Mouse (Mus musculus) liver (tissue): Measurements from ENCODE around the gene Tmem170.

Experiments
- DNase-seq: peaks from one replicate; pipeline ENCODE4 v3.0.0-alpha.2; 2020; ENCODE audit warnings: mixed read lengths

Gene Tmem170

DNA sequence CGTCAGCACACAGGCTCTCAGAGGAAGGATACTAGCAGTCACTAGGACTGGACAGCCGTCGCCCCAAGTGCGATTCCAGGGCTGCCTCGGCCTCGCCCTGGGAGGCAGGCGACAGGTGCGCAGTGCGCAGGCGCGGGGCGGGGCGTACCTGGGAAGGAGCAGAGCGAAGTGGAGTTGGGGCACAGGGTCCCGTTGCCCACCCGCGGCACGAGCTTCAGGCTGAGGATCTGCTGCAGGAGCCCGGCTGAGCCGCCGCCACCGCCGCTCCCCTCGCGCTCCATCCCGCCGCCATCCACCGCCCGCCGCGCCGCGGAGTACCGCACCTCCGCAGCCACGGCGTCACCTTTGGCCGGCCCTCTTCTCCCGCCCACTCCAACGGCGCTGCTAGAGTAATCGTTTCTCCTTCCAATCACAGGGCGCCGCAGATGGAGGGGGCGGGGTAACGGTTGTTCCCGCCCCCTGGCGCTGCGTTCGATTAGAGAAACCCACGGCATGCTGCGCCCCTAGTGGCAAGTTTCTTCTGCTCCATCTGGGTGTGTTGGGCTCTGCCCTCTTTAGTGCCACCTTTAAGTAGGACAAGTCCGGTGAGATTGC is at the start of gene Tmem170:
Tmem170 (minus strand) TSS at position 396 of the 594 bp plus-strand sequence.
- DNase-seq, result peak; percentile 98

DNA sequence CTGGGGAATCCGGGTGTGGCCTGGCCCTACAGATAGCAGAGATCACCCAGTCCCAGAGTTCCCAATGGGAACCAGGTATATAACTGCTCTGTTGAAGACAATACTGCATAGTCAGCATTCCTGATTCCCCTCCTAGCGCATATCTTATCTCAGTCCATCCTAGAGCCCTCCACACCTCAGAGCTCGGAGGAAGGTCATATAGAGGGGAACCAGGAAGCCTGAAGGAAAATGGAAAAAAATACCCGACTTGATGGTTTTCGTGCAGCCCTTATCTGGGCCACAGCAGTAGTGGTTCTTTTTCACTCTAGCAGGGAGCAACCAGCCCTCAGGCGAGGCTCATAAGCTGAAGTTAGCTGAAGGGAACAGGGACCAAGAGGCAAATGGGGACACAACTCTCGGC is 48.4 kb upstream of the Tmem170 start:
- peak; percentile 21 for DNase-seq

DNA sequence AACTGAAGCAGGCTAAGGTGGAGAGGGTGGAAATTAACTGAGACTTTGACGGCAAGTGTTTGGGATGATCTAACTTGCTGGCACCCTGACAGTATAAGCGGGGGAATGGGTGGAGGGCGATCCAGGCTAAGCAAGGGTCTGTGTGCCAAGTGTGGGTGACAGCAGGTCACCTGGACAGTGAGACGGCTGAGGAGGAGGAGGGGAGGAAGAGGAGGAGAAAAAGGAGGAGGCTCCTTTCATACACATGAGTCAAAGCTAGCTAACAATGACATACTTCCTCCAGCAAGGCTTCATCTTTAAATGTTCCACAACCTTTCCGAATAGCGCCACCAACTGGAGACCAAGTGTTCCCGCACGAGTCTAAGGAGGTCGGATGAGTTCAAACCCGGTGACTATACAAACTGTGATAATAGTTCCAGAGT is 46.8 kb upstream of the Tmem170 start:
- DNase-seq, result peak; percentile 62

DNA sequence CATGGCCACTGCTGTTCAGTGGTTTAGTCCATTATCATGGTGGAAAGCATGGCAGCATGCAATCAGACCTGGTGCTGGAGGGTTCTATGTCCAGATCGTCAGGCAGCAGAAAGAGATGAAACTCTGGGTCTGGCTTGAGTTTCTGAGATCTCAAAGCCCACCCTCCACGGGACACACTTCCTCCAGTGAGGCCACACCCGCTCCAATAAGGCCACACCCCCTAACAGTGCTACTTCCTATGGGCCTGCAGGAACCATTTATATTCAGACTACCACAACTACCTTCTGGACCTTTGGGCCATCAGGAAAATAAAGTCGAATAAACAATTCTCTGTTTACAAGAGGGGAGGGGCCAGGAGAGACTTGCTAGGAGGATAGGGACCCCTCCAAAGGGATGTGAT is 44.4 kb upstream of the Tmem170 start:
- DNase-seq, result no peak

DNA sequence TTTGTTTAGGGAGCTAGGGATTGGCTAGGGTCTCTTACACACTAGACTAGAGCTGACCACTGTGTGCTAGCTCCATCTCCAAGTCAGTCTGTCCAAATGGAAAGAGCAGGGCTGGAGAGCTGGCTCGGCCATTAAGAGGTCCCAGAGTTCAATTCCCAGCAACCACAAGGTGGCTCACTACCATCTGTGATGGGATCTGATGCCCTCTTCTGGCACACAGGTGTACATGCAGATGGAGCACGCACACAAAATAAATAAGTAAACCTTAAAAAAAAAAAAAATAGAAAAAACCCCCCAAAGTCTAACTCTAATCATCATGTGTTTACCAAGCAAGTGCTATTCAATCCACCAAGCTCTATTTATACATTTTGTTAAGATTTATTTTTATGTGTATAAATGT is 43.1 kb upstream of the Tmem170 start:
- peak; percentile 31 for DNase-seq

DNA sequence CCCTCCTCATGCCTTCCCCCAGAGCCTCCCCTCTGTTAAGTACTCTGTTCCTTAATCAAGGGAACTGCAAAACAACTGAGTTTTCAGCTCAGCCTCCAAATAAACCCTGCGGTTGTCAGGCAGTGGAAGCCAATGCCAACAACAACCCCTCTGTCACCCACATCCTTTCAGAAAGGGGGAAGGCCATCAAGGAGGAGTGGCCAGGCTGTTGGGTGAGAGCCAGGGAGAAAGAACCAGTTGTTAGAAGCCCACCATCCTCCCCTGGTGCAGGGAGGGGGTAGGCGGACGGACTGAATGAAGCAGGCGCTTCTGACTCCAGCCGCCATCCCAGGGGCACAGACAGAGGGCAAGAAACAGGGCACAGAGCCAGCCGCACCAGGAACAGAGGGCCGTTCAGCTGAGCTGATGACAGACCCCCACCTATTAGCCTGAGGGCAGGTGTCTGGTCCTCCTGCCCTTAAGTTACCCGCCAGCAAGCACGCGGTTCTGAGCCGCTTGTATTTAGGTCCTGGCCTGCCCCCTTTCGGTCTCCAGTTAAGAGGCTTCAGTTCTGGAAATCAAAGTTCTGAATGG is 36.4 kb upstream of the Tmem170 start:
- DNase-seq, result no peak

DNA sequence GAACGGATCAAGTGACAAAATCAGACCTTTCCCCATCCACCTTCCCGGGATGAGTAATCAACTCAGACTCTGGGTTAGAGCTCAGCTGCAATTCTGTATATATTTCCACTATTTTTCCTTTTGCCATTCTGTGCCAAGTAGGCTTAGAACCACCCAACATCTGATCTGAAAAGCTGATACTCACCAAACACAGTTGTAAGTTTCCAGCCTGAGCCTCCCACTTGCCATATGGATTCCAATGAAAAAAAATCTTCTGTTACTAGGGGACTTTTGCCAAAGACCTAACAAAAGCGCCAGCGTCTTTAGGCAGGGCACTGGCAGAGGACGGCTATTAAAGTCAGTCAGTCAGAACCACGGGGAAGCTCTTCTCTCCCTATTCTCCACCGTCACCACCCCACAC is 35.0 kb upstream of the Tmem170 start:
- DNase-seq, result no peak

DNA sequence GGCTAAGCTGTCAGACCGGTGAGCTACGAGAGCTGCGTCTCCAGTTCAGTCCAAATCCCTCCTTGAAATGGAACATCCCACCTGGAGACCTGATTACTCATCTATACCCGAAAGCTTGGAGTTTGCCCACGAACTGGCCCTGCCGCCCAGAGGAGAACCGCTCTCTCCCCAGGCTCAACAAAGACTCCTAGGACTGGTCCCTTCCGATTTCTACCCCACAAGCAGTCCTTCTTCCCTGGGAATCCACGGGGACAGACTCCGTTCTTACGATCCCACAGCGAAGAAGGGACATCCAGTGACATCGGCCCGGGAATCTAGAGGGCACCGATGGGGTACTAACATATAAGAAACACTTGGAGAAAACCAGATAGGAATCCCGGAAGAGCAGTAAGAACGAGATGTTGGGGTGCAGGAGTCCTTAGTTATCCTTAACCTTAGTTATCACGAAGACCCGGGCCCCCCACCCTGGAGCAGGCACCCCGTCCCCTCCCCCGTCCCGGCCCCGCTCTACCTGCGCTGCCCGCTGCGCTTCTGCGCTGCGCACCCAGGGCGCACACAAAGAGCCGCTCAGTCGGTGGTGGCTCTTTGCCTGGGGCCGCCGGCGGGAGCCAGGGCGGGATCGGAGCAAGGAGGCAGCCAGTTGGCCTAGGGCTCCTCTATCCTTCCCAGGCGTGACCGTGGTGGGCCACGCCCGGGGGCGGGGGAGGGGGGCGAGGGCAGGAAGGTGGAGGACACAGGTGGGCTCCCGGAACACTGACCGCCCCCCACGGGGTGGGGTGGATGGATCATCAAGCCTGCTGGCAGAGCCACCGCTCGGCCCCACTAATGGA is 33.3 kb upstream of the Tmem170 start, which contains the start of gene Chst5:
Chst5 (minus strand) TSS at position 827 of the 830 bp plus-strand sequence.
- DNase-seq, result no peak

DNA sequence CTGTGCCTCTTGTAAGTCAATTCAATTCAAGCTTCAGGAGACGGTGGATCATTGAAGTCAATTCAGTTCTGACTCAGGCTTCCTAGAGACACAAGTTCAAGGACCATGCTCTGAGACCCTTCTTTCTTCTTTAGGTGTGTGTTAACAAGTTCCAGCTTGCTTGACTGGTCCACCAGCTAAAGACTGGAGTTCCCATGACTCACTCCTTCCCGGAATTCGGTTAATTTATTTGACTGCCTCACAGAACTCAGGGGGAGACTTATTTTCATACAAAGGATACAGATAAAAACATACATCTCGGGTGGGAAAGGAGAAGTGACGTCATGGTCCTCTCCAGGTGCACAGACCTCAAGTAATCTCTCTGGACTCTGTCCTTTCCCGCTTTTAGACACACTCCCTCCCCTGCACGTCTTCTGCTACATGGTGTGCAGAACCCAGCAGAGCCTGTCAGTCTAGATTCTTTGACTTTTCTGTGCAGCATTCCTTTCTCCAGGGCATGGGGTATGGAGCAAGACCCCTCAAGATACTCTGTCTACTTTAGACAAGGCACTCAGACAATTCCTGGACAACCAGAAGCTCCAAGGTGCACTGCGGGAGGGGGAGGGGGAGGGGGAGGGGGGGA is 29.1 kb upstream of the Tmem170 start:
- no peak for DNase-seq

DNA sequence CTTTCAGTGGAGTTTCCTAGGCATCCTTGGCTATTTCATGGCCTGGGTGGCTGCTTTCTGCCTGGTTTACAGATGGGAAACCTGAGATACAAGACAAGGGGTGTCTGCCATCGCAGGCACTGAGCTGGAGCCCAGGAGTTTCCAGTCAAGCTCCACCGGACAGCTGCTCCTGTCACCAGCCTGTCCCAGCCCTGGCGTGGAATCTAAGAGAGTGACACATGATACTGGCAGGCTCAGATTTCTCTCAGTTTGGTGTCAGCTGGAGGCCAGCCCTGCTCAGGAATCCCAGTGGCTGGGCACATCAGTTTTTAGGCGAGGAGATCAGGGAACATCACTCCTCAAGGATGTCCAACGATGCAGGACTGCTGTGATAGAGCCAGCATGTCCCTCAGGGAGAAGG is 25.5 kb upstream of the Tmem170 start:
- no peak for DNase-seq

DNA sequence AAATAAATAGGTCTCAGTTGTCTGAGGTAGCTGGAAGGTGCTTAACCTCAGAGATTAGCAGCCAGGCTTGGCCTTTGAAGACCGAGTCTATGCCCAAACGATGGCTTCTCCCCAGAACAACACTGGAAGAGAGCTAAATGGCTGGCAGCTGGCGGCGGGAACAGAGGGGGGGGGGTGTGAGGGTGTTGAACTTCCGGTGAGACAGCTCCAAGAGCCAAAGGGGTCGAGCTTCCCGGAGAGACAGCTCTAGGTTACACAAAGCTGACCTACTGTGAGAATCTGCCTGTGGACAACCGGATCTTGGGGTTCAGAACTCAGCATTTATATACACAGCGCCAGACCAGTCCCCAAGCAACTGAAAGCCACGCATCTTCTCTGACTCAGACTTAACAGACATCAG is 22.0 kb upstream of the Tmem170 start:
- DNase-seq, result no peak

DNA sequence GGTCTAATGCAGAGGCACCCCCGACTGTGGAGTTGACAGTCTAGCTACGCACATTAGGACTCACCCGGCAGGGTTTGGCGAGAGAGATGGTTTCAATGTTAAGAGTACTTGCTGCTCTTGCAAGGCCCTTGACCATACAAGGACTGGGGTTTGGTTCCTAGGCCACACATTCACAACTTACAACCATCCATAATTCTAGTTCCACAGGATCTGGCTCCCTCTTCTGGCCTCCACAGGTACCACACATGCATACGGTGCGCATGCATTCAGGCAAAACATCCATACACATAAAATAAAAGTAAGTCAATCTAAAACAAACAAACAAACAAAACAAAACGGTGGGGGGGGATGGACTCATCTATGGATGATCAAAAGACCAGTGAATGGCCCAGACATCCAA is 18.4 kb upstream of the Tmem170 start:
- DNase-seq, result no peak

DNA sequence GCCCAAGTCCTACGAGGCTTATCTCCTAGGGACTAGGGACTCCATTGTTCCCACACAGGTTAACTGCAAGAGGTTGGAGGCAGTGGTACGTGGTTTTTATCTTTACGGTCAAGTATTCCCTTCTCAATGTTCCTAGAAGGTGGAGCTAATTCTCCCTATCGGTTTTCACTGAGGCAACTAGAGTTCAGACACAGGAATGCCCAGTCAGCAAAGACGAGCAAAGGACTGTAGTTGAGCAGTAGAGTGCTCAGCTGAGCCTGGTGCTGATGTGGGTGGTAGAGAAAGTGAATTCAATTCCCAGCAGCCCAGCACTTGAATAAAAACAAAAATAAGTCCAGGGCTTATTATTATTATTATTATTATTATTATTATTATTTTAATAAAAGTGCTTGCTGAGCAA is 16.1 kb upstream of the Tmem170 start:
- no peak for DNase-seq

DNA sequence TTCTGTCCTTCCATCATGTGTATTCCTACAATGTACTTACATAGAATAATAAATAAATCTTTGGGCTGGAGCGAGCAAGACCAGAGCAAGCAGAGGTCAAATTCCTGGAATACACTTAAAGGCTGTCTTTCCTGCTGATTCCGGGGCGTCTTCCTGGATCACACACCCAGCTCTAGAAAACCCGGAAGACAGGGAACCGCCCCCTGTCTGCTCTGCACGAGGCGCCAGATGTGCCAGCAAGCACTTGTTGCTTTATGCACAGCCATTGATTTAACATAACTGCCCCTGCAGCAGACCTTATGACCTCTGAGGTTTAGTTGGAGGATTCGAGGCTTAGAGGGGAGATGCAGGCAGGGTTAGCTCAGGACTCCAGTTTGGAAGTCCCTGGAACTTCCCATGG is 15.4 kb upstream of the Tmem170 start:
- DNase-seq, result no peak

DNA sequence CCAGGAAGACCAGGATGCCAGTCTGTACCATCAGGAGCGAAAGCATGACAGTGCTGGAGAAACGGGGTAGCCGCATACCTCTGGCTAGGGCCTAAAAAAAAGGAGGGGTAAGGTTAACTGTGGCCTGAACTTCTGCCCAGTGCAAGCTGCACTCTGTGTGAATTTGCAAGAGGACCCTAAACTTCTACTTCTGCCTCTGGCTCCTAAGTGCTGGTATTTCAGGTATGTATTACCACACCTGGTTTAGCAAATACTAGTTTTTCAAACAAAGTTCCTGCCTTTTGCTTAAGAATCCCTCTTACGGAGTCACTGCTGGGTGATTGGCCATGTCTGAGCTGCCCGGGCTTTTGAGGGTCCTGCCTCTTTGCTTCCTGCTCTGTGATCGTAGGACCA is 14.4 kb upstream of the Tmem170 start:
- DNase-seq, result no peak

DNA sequence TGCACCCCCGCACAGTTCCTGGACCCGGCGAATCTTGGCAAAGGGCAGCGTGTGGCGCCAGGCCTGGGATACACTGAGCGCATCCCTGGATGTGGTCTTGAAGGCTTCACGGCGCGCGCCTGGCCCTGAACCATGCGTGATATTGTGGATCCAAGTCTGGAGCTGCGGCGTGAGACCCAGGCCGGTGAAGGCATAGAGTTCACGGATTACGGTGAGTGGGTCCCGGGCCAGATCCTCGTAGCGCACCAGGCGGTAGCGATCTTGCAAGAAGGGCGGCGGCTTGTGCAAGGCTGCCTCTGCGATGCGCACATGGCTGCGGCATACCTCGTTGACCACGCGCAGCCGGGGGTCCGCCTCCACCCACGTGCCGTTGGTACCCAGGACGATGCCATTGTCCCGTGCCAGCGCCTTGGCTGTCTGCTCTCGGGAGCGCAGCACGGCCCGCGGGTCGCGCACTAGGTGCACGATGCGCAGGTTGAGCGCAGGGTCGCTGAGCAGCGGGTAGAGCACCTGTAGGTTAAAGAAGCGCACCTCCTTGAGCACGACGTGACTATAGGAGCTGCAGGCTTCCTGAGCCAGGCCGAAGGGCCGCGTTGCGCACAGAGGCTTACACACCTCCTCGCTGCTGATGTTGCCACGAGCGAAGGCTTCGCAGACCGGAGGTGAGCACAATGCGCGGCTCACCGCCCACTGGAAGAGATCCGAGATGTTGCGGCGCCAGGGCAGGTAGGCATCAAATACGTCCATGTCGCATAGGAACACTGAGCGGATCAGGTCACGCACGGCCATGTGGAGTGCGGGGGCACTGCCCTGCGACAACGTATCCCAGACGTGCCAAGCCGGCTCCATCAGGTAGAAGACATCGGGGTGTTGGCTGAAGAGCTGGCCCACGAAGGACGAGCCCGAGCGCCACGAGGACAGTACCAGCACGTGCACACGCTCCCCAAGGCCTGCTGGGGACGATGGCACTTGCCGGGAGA is 13.7 kb upstream of the Tmem170 start:
- no peak for DNase-seq

DNA sequence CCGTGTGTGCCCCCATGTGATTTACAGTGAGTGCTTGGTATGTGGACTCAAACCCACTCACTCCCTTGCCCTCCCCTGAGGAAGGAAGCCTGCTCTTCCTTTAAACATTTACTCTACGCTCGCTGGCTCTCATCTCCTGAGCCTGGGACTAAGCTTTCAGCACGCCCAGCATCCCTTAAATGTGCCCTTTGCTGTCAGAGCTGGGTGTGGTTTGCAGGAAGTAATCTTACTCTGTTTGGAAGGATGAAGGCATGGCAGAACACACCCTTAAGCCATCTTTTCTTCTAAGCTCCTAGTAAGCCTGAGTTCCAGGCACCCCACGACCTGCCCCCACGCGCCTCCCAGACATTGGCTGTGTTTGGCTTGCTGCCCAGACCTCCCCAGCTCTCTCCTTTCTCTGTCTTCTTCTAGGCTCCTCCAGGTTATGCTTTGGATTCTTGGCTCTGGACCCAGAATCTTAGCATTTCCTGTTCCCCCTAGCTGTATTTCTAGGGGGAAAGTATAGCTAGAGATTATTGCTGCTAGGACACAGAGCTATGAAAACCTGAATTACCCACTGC is 11.6 kb upstream of the Tmem170 start:
- DNase-seq, result peak; percentile 32

DNA sequence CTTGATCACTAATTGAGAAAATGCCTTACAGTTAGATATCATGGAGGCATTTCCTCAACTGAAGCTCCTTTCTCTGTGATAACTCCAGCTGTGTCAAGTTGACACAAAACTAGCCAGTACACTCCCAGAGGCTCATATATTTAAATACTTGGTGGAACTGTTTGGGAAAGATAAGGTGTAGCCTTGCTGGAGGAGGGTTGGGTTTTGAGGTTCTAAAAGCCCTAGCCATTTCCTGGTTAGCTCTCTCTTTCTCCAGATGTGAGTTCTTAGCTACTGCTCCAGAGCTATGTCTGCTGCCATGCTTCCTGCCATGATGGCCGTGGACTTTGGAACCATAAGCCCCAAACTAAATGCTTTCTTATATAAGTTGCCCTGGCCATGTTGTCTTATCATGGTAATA is 10.9 kb upstream of the Tmem170 start:
- no peak for DNase-seq

DNA sequence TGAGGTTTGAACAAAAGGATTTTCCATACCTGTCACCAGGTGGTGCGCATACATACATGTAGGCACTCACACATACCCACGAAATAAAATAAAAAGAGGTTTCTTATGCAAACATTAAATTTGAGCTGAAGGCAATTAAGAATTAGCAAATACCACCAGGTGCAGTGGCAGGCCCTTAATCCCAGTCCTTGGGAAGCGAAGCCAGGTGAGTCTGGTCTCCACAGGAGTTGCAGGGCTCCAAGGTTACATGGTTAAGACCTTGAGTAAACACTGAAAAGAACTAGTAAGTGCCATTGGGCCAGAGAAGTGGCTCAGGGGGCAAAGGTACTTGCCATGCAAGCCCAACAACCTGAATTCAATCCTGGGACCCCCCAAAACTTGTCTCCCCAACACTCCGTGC is 7.1 kb upstream of the Tmem170 start:
- no peak for DNase-seq

DNA sequence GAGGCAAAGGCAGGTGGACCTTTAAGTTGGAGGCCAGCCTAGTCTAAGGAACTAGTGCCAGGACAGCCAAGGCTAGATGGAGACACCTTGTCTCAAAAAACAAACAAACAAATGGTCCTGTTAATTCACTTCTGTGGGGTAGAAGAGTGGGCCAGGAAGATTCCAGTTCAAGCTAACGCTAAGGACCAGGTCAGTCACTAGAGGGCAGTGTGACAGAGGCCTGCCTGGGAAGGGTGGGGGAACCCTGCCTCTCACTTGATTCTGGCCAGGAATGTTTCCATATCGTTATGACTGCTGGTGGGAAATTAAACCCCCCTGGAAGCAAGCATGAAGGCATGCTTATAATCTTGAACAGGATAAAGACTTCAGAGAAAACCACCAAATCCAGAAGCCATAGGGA is 5.0 kb upstream of the Tmem170 start:
- peak; percentile 67 for DNase-seq

DNA sequence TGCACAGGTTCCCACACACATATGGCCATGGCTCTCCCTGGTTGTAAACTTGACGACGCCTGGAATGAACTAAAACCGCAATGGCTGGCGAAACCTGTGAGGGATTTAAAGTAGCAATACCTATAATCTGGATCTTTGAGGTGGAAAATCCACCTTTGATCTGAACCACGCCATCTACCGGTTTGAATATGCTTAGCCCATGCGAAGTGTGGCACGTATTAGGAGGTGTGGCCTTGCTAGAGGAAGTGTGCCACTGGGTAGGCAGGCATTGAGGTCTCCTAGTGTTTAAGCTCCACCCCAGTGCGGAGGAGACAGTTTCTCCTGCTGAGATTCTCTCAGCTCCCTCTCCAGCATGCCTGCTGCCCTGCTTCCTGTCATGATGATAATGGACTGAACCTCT is 1.2 kb upstream of the Tmem170 start:
- no peak for DNase-seq

DNA sequence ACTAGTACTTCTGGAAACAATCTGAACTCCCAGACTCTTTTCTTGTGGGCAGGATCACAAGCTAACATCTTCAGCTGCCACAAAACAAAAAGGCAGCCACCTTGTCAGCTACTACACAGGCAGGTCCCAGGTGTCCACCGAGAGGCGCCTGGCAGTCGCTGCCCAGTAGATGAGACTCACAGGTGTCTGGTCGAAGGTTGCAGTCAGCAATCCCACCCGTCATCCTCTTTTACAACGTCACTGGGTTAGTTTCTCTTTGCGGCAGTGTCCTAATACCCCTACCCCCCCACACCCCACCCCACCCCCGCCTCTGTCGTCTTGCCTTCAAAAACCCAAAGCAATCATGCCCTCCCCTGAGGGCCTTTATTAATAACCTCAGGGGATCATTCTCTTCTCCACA is 792 bp downstream of the Tmem170 start:
- DNase-seq, result no peak
